Mouse (Mus musculus): Measurements from ENCODE around the gene Abcb5.

- no peak for TF ChIP-seq CTCF (IDR thresholded peaks at IDR 0.05; ENCODE audit: control insufficient read depth, insufficient read depth, insufficient read length)
- TF ChIP-seq MYOD1 (IDR thresholded peaks at IDR 0.05; ENCODE audit: control insufficient read depth, insufficient read length, low read depth), result no peak
- TF ChIP-seq MYOG (IDR thresholded peaks at IDR 0.05; ENCODE audit: control insufficient read depth, extremely low read depth, insufficient read length), result no peak
- TF ChIP-seq CEBPB (IDR thresholded peaks at IDR 0.05; ENCODE audit: low read depth), result no peak
- TF ChIP-seq MAX (IDR thresholded peaks at IDR 0.05), result no peak
Observed at GRCm38 (mm10) chr12:118902249-118902648, 64.0 kb downstream of the Abcb5 start.
